Comparison of ENCODE assay signal across 7 mouse cellular contexts in genomic region chr16:18876442-18877308, GRCm38 (mm10). TPM values are rescaled to one million over a fixed set of nuclear protein-coding genes. Genes with fewer than 3 reads are reported as not detected.
DNase-seq lines count a peak whose midpoint lies in the region; ATAC-seq lines count a peak whose summit lies in the region.

Gene Mrpl40 (minus strand): TSS chr16:18876862.
Gene Hira (plus strand): TSS chr16:18877037.

- under 1% methylated on average over 77 of the region's 93 CpGs for WGBS in embryonic facial prominence, embryonic 11.5 days
- under 1% methylated on average over 82 of the region's 93 CpGs for WGBS in limb, embryonic 11.5 days
- under 1% methylated on average over 93 of the region's 93 CpGs for WGBS in midbrain, embryonic 14.5 days

- H3K36me3 ChIP-seq in embryonic facial prominence, embryonic 11.5 days (replicated peaks; ENCODE audit: control insufficient read depth, insufficient read depth, low read depth, low read length), result no peaks in the 10 kb centered on the region
- H3K36me3 ChIP-seq in limb, embryonic 11.5 days (ENCODE audit: control insufficient read depth, insufficient read depth, low read length), result peaks cover 9% of the 10 kb centered on the region; the same call in 1 of the 2 replicates
- peaks cover 30% of the 10 kb centered on the region for H3K36me3 ChIP-seq in midbrain, embryonic 14.5 days (ENCODE audit: control insufficient read depth, insufficient read depth, low read length)

- no peaks in the 10 kb centered on the region for H3K9me3 ChIP-seq in embryonic facial prominence, embryonic 11.5 days (replicated peaks; ENCODE audit: control insufficient read depth, low read length)
- H3K9me3 ChIP-seq in limb, embryonic 11.5 days (ENCODE audit: control insufficient read depth, low read length), result no peaks in the 10 kb centered on the region
- no peaks in the 10 kb centered on the region for H3K9me3 ChIP-seq in midbrain, embryonic 14.5 days (ENCODE audit: control insufficient read depth, low read length)

- no peaks in the 10 kb centered on the region for H3K4me1 ChIP-seq in embryonic facial prominence, embryonic 11.5 days (ENCODE audit: control insufficient read depth, insufficient read depth, low read length)
- no peaks in the 10 kb centered on the region for H3K4me1 ChIP-seq in limb, embryonic 11.5 days (ENCODE audit: control insufficient read depth, insufficient read depth, low read length)
- peaks cover 13% of the 10 kb centered on the region for H3K4me1 ChIP-seq in midbrain, embryonic 14.5 days (ENCODE audit: control insufficient read depth, insufficient read depth, low read length)

- peak; percentile 95 for ATAC-seq in embryonic facial prominence, embryonic 11.5 days (replicated peaks; ENCODE audit: insufficient number of reproducible peaks, low FRiP score, low TSS enrichment, low read depth)
- peak; percentile 92 for ATAC-seq in limb, embryonic 11.5 days (ENCODE audit: insufficient number of reproducible peaks, low FRiP score, low TSS enrichment, low read depth)
- peak; percentile 91 for ATAC-seq in midbrain, embryonic 14.5 days (ENCODE audit: low FRiP score, low TSS enrichment)

- peak within 1 kb of the TSS; percentile 72 for H3K4me3 ChIP-seq in embryonic facial prominence, embryonic 11.5 days (ENCODE audit: low read depth, low read length)
- peak within 1 kb of the TSS; percentile 91 for H3K4me3 ChIP-seq in limb, embryonic 11.5 days (ENCODE audit: low read depth, low read length)
- H3K4me3 ChIP-seq in midbrain, embryonic 14.5 days (replicated peaks; ENCODE audit: low read depth, low read length), result peak within 1 kb of the TSS; percentile 88

- H3K4me2 ChIP-seq in embryonic facial prominence, embryonic 11.5 days (ENCODE audit: low read depth, low read length), result peak within 1 kb of the TSS; percentile 63
- H3K4me2 ChIP-seq in limb, embryonic 11.5 days (ENCODE audit: low read depth, severe bottlenecking), result peak within 1 kb of the TSS; percentile 81
- peak within 1 kb of the TSS; percentile 78 for H3K4me2 ChIP-seq in midbrain, embryonic 14.5 days (ENCODE audit: low read length)

- peak within 1 kb of the TSS; percentile 88 for H3K9ac ChIP-seq in embryonic facial prominence, embryonic 11.5 days (replicated peaks; ENCODE audit: low read length)
- H3K9ac ChIP-seq in limb, embryonic 11.5 days (ENCODE audit: low read length), result peak within 1 kb of the TSS; percentile 89
- peak within 1 kb of the TSS; percentile 95 for H3K9ac ChIP-seq in midbrain, embryonic 14.5 days (replicated peaks; ENCODE audit: low read length)

- H3K27ac ChIP-seq in embryonic facial prominence, embryonic 11.5 days (replicated peaks; ENCODE audit: low read depth, low read length), result peak within 1 kb of the TSS; percentile 89
- peak within 1 kb of the TSS; percentile 85 for H3K27ac ChIP-seq in limb, embryonic 11.5 days (replicated peaks; ENCODE audit: low read depth, low read length)
- peak within 1 kb of the TSS; percentile 95 for H3K27ac ChIP-seq in midbrain, embryonic 14.5 days (replicated peaks; ENCODE audit: low read depth, low read length)

- H3K27me3 ChIP-seq in embryonic facial prominence, embryonic 11.5 days (ENCODE audit: control insufficient read depth, insufficient read depth, low read length), result no peaks in the 10 kb centered on the region
- no peaks in the 10 kb centered on the region for H3K27me3 ChIP-seq in limb, embryonic 11.5 days (ENCODE audit: control insufficient read depth, insufficient read depth, low read length)
- no peaks in the 10 kb centered on the region for H3K27me3 ChIP-seq in midbrain, embryonic 14.5 days (ENCODE audit: control insufficient read depth, insufficient read depth, low read length)

- peak; percentile 98 for DNase-seq in adrenal gland, postnatal 14 days
- DNase-seq in embryonic facial prominence, embryonic 11.5 days (ENCODE audit: low spot score), result peak; percentile 93
- DNase-seq in heart, adult 11 months, result peak; percentile 100
- peak; percentile 96 for DNase-seq in kidney, adult 18-20 months
- DNase-seq in limb, embryonic 11.5 days (ENCODE audit: low spot score), result peak; percentile 95
- peak; percentile 93 for DNase-seq in midbrain, embryonic 14.5 days
- peak; percentile 93 to 94 for DNase-seq in spleen, adult 18-20 months

RNA-seq across cellular contexts. Expression of gene Mrpl40, which starts in this region (rescaled TPM):
- 57.0 and 62.0 TPM in 2 replicates for total RNA-seq in adrenal gland, postnatal 14 days (2021)
- polyA plus RNA-seq in embryonic facial prominence, embryonic 11.5 days (2014; fragmentation: Nextera tagmentation; extraction: Ambion mirVana), result 92.4 and 98.9 TPM in 2 replicates
- polyA plus RNA-seq in limb, embryonic 11.5 days (2014; fragmentation: Nextera tagmentation; extraction: Ambion mirVana), result 101 and 102 TPM in 2 replicates
- 53.5 and 55.3 TPM in 2 replicates for polyA plus RNA-seq in midbrain, embryonic 14.5 days (2014; fragmentation: Nextera tagmentation; extraction: Ambion mirVana)

RNA-seq across cellular contexts. Expression of gene Hira, which starts in this region (rescaled TPM):
- 36.8 and 38.8 TPM in 2 replicates for total RNA-seq in adrenal gland, postnatal 14 days (2021)
- polyA plus RNA-seq in embryonic facial prominence, embryonic 11.5 days (2014; fragmentation: Nextera tagmentation; extraction: Ambion mirVana), result 11.6 and 14.9 TPM in 2 replicates
- 11.5 and 17.0 TPM in 2 replicates for polyA plus RNA-seq in limb, embryonic 11.5 days (2014; fragmentation: Nextera tagmentation; extraction: Ambion mirVana)
- polyA plus RNA-seq in midbrain, embryonic 14.5 days (2014; fragmentation: Nextera tagmentation; extraction: Ambion mirVana), result 23.4 and 28.1 TPM in 2 replicates

Comparison
In these comparisons a context has a peak if more than half of its experiments do, and no peak if none do; other contexts are left out.
1. Peak in every context shown above with its lines: DNase-seq, ATAC-seq, H3K4me3 ChIP-seq and H3K27ac ChIP-seq.